Mouse (Mus musculus): Measurements from ENCODE around the gene Zwint. TPM values are rescaled to one million over a fixed set of nuclear protein-coding genes. Genes with fewer than 3 reads are reported as not detected.

Zwint gene
- polyA plus RNA-seq (2012; rRNA removed), result 27.3 and 28.5 TPM in 2 replicates

DNA sequence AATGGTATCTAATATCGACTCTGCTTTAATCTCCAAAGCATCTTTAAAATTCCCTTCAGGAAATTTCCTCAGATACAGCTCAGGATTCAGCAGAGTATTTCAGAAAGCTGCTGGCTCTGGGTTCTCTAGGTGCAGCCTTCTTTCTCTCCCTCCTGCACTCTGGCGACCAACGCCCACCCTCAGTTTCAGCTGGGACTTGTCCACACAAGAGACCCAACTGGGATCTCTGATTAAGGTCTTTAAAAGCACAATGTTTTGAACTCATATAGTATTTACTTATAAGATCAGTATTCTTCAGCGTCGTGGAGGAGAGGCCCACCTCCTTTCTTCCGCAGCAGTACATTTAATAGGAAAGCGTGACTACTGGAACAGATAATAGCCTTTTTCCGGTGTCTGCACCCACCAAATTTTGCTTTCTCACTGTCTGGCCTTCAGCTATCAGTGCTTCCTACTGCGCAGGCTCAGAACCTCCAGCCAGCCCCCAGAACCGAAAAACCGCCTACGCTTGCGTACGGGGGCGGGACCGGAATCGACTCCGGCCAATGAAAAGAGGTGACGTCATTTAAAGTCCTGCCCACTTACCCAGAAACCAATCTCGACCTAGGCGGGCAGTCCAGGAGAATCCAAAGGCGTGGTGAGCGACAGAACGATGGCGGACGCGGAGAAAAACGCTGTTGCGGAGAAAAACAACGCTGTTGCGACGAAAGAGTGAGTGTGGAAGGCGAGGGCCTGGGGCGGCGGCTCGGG is at the start of gene Zwint:
Zwint (plus strand) TSS at position 576 of the 747 bp plus-strand sequence.
- WGBS, result 2% methylated on average over 36 of the region's 36 CpGs
- peak; percentile 88 for DNase-seq (ENCODE audit: low read depth, low spot score)

DNA sequence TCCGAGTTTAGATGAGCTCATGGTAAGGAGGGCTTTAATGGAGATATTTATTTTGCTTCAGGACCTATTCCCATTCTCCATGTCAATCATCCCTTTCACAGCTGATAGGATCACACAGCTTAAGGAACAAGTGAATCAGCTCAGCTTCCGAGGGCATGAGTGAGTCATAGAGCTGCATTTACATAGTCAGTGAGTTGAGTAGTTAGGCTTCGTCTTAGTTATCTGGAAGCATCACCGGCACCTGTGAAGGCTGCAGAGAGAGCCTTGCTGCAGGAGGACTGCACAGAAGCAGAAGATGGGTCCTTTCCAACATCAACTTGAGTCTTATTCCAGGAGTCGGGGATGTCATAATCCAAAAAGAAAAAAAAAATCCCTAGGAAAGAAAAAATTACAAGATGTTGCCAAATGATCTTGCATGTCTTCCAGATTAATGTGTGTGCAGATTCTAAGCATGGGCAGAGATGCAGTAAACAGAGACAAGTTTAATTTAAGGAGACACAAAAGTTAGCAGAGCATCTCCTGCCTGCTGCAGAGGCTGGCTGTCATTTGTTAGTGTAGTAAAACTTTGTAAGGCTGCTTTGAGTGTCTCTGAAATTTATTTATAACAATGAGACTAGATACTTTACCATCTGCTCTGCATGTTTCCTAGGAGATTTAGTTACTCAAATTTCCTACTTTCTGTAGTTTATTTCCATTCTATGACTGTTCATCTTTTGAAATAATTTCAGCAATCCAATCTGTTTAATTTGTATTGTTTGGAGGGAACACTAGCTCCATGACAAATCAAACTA is 41.3 kb upstream of the Zwint start:
- no peak for DNase-seq (ENCODE audit: low read depth, low spot score)
- 76% methylated on average over 5 of the region's 5 CpGs for WGBS

DNA sequence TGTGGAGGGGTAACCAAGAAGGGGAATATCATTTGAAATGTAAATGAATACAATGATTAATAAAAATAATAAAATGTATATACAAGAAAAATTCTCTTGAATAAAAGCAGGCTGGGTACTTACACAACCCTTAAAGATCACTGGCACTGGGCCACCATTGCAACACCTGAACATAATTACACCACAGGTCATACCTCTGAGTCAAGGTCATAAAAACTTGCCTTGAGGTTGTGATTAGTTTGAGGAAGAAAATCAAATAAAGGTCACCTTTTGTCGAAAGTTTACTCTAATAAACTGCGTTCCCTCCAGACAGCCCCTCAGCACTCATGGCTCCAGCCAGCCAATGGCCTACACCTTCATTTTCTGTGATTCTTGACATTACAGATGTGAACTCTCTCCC is 38.5 kb upstream of the Zwint start:
- 39% methylated on average over 2 of the region's 2 CpGs for WGBS
- no peak for DNase-seq (ENCODE audit: low read depth, low spot score)

DNA sequence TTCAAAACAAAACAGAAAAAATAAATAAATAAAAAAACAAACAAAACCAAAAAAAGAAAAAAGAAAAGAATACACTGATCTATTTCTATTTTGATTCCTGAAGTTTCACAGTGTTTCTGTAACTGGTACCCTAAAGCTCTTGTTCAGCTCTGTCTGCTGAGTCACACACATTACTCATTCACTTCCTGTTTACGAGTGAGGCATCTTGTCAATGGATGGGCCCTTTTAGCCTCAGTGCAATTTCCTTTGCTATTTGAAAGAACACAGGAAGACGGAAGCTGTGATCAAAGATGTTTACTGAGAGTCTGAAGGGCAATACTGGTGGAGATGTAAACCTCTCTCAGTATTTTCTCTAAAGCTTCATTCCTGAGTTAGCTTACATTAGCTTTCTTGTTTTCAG is 34.1 kb upstream of the Zwint start:
- WGBS, result 48% methylated on average over 2 of the region's 2 CpGs
- no peak for DNase-seq (ENCODE audit: low read depth, low spot score)

DNA sequence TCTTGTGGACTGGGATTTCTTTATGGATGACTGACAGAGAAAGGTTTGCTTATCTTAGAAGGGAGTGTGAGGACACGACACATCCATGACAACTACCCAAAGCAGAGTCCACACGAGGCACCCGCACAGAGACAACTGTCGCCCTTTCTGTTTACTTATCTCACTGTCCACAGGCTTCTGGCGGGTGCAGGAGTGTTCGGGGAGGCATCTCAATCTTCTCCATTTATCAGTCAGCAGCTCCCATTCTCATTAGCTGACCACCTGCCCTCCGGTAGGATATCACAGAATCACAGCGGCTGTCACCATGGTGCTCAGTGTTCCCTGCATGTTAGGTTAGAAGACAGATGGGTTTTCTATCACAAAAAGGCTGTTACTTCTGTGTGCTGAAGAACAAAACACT is 31.1 kb upstream of the Zwint start:
- WGBS, result 58% methylated on average over 8 of the region's 8 CpGs
- DNase-seq (ENCODE audit: low read depth, low spot score), result no peak

DNA sequence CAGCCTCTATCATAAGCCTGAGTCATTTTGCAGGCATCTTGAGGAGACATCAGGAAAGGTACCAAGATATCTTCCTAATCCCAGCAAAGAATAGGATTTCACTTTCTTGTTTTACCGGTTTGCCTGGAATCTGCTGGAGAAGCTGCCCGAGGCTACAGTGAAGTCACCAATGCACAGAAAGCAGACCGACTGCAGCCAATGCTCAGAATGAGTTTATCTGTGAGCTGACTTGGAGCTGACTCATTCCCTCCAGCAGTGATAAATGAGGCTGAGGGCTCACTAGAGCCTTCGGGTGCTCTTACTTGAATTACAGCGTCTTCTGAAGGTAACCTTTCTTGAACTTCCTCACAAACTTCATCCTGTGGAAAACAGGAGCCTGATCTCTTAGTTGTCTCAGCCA is 20.5 kb upstream of the Zwint start:
- no peak for DNase-seq (ENCODE audit: low read depth, low spot score)
- 11% methylated on average over 5 of the region's 5 CpGs for WGBS

DNA sequence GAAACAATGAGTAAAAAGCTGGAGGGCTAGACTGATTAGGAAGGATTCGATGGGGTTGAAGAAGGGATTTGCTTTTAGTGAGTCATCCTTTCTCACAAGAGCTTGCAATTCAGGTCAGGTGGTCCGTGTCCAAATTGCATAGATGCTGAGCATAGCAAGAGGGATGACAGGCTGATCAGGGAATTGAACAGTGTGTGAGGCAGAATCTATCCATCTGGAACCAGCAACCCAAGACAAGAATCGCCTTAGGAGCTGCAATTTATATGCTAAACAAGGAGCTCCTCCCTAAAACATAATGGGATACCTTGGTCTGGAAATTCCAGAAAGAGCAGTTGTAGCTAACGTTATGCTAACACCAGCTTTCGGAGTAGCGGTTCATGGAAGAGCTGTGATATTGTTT is 3.8 kb upstream of the Zwint start:
- 69% methylated on average over 6 of the region's 6 CpGs for WGBS
- no peak for DNase-seq (ENCODE audit: low read depth, low spot score)

DNA sequence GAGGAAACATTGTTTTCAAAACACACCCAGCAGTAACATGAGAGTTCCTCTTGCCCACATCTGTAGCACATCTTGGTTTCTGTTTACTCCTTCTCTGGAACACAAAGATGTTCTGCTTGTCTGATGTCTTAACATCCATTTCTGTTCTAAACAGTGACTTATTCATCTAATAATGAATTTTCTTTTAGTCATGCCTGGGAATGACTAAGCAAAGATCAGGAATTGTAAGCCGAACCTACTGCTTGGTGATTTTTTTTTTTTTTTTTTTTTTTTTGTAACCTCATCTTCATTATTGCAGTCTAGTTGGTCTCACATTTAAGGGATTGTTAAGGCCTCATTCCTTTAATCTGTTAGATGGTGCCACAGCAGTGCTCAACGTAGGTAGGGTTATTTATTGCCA is 848 bp upstream of the Zwint start:
- WGBS, result 79% methylated on average over 2 of the region's 2 CpGs

DNA sequence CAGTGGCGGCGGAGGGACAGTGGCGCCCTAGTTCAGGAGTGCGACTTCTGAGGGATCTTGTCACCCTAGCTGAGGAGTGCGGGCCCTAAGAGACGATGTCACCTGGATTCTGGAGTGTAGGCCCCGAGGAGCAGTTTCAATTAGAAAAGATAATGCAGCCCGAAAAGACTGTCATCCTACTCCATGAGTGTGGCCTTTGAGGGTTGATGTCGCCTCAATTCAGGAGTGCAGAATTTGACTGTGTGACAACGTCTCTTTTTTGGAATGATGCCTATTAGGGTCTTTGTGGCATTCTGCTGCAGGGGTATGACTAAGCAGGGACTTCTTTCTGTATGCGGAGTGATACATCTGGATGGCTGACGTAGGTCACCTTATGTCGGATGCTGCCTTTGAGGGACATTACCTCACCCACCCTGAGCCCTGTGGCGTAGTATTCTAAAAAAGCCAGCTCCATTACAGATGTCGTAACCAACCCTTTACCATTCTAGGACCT is 418 bp downstream of the Zwint start:
- WGBS, result under 1% methylated on average over 15 of the region's 15 CpGs
- DNase-seq (ENCODE audit: low read depth, low spot score), result no peak

More for the DNA sequence above, 848 bp upstream of the Zwint start:
- no peak for DNase-seq (ENCODE audit: low read depth, low spot score)

DNA sequence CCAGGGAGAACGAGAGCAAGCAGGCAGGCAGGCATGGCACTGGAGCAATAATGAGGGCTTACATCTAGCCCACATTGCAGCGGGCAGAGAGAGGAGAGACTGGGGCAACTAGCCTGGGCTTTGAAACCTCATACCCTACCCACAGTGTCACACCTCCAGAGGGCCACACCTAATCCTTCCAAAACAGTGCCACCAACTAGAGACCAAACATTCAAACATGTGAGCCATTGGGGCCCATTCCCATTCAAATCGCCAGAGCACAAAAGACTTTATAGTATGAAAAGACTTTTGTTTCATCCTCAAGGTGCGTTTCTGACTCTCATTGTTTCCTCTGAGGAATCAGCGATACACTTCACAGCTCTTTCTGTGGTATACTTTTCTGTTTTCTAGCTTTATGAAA is 4.6 kb downstream of the Zwint start:
- DNase-seq (ENCODE audit: low read depth, low spot score), result no peak
- WGBS, result 94% methylated on average over 5 of the region's 5 CpGs

DNA sequence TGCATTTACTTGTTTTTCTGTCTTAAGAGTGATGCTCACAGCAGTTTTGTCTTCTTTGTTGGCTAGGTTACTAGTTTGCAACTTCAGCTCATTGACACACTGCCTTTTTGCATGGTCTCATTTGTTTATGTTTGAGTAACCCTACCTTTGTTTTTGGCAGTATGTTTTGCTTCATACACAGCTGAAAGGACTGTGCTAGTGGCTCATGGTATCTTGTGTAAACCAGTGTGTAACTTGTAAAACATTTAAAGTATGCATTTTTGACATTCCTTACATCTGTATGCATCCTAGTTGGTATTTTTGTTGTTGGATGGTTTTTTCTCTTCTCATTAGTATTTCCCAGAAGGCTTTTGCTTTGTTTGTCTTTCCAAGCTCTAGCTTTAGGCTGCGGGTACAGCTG is 5.7 kb downstream of the Zwint start:
- 92% methylated on average over 1 of the region's 1 CpGs for WGBS
- no peak for DNase-seq (ENCODE audit: low read depth, low spot score)

DNA sequence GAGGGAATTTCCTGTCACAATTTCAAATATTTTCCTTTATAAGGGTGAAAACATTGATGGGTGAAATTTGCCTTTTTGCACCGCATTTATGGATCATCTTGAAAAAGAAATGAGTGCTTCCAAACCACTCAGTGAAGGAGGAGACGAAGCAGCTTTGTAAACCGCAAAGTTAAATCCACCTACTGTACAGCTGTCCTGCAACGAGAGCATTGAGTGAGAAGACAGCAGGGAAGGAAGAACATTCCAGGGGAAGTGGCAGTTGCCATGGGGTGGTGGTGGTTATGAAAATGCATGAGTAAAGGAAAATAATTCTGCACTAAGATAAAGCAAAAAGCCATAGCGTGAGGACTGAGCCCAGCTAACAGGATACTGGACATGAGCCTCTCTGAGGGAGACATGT is 13.2 kb downstream of the Zwint start:
- no peak for DNase-seq (ENCODE audit: low read depth, low spot score)
- 95% methylated on average over 5 of the region's 5 CpGs for WGBS

DNA sequence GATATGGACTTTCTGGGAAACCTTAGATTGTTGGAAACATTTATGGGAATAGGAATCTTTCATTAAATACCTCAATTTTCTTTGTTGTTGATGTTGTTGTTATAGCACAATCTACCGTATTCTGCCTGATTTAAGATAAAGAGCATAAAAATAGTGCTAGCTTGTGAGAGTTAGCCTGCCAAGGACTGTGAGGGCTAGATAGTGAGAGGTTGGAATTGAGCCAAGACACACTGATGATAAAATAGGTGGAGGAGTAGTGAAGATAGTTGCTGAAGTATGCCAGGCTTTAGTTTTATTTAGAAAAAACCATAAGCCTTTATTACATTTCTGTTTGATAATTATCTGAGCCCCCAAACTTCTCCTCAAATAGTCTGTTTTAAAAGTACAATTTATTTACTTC is 14.4 kb downstream of the Zwint start:
- WGBS, result 48% methylated on average over 1 of the region's 1 CpGs
- no peak for DNase-seq (ENCODE audit: low read depth, low spot score)

DNA sequence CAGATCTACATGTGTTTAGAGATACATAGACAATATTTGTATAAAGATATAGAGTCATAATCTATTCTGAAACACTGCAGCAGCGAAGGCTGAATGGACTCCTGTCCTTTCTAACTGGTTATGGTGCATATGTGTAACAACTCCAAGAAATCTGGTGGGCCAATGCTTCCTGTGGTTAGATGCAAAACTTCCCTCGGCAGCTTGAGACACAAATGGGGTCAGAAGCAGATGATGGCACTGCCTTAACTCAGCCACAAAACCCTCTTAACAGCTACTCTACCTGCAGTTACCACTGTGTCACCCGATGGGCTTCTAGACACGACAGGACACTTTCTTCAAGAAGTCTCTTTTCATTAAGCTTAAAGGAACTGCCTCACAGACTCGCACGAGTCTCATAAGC is 21.3 kb downstream of the Zwint start:
- 87% methylated on average over 6 of the region's 6 CpGs for WGBS
- DNase-seq (ENCODE audit: low read depth, low spot score), result no peak

DNA sequence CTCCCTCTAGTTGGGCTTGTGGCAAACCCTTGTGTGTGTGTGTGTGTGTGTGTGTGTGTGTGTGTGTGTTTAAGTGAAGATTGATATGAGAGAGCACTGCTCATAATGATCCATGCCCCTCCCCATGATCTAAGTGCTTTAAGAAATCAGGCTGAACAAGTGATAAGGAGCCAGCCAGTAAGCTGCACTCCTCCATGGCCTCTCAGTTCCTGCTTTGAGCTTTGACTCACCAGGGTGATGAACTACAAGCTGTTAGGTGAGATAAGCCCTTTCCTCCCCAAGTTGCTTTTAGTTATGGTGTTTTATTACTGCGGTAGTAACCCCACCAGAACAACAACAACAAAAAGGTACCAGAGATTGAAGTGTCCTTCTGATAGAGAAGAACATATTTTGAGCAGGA is 21.9 kb downstream of the Zwint start:
- WGBS, result 65% methylated on average over 1 of the region's 1 CpGs
- no peak for DNase-seq (ENCODE audit: low read depth, low spot score)

DNA sequence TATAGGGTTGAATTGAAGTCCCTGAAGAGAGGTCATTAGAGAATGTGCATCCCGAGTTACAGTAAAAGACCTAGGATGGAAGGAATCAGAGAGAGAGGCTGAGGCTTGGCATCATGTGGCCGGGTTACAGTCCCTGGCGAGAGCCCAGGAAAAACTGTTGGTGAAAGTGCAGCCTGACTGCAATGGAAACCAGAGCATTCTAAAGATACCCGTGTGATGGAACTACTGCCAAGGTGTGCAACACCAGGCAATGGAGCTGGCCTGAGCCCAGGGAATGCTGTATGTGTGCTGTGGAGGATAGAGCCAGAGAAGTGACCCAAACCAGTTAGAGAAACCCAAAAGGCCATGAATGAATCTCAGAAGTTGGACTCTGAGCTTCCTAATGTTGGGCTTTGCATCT is 24.4 kb downstream of the Zwint start:
- no peak for DNase-seq (ENCODE audit: low read depth, low spot score)
- 71% methylated on average over 4 of the region's 4 CpGs for WGBS

DNA sequence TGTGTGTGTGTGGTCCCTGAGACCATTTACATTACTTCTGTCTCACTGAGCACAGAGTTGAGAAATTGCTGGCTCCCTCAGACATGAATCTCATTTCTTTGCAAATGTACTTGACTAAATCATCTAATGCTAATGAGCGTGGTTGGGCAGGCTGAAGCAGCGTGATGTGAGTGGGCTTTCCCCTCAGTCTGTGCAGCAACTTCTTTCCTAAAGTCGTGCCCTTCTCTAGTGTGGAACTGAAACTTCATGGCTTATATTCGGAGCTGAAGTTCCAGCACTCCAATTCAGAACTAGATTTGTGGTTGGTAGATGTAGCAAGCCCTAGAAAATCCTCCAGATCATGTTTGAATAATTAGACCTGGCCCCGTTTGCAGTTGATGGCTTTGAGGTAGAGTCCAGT is 46.4 kb downstream of the Zwint start:
- WGBS, result 83% methylated on average over 5 of the region's 5 CpGs
- no peak for DNase-seq (ENCODE audit: low read depth, low spot score)

DNA sequence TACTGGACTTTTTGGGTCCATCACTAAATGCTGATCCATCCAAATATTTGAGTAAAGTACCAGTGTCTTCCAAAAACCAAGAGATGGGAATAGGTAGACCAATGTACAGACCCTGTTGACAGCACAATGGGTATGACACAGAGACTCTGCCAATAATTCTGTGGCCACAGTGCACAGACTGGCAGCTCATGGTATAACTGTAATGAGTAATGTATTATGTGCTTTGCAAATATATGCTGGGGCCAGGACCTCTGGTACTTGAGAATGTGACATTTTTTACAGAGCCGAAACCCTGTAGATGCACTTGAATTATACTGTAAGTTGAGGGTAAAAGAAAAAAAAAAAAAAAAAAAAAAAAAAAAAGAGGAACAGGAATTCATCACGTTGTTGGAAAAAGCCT is 59.1 kb downstream of the Zwint start:
- WGBS, result 63% methylated on average over 2 of the region's 2 CpGs
- no peak for DNase-seq (ENCODE audit: low read depth, low spot score)

Measured in large intestine, adult 2 months (tissue).